Mouse (Mus musculus) liver, embryonic 16.5 days (tissue): ENCODE data around the gene Palm3. TPM values are rescaled to one million over a fixed set of nuclear protein-coding genes. Genes with fewer than 3 reads are reported as not detected.
A peak's percentile ranks its signal among the peaks of the same experiment; 100 is the strongest.

Experiments
- ATAC-seq: fragments of 200-750 bp; cut with Nextera tagmentation; 2 replicates; pipeline ENCODE4 v1.8.0; 2017; ENCODE audit warnings: low read depth, mild to moderate bottlenecking, moderate number of reproducible peaks, moderate library complexity
- H3K27ac ChIP-seq: fragments of 300-500 bp; sonication (generic); 2 replicates; pipeline ENCODE4 v1.5.1; 2014; ENCODE audit warnings: mild to moderate bottlenecking, low read length
- H3K27me3 ChIP-seq: fragments of 300-500 bp; sonication (generic); 2 replicates; pipeline ENCODE4 v1.6.1; 2014; ENCODE audit warnings: low read depth, low read length, mixed read lengths; ENCODE audit not compliant: control insufficient read depth, insufficient read depth
- H3K36me3 ChIP-seq: fragments of 300-500 bp; sonication (generic); 2 replicates; pipeline ENCODE4 v1.6.1; 2014; ENCODE audit warnings: mild to moderate bottlenecking; ENCODE audit not compliant: control insufficient read depth, insufficient read depth
- H3K4me1 ChIP-seq: fragments of 300-500 bp; sonication (generic); 2 replicates; pipeline ENCODE4 v1.6.1; 2014; ENCODE audit warnings: low read depth, low read length, mixed read lengths; ENCODE audit not compliant: control insufficient read depth
- H3K4me2 ChIP-seq: fragments of 300-500 bp; sonication (generic); 2 replicates; pipeline ENCODE4 v1.6.1; 2014; ENCODE audit warnings: low read depth, low read length, mixed read lengths
- H3K4me3 ChIP-seq: fragments of 300-500 bp; sonication (generic); 2 replicates; pipeline ENCODE4 v1.5.1; 2014; ENCODE audit warnings: low read depth, mild to moderate bottlenecking, low read length
- H3K9ac ChIP-seq: fragments of 300-500 bp; sonication (generic); 2 replicates; pipeline ENCODE4 v1.6.1; 2014; ENCODE audit warnings: low read depth, low read length
- H3K9me3 ChIP-seq: fragments of 300-500 bp; sonication (generic); replicated peaks from 2 replicates; pipeline ENCODE4 v1.6.1; 2016; ENCODE audit warnings: low read length; ENCODE audit not compliant: control insufficient read depth
- WGBS: fragments of 180-500 bp; shearing (Covaris S2); extraction: QIAGEN DNeasy Blood & Tissue Kit; methylation state at CpG from one replicate; pipeline ENCODE4 v1.1.7; 2014; ENCODE audit not compliant: insufficient replicate concordance; 5-methylcytosine and 5-hydroxymethylcytosine counted together
- polyA plus RNA-seq: library from polyadenylated mRNA; unstranded; fragments of >200 nt; fragmentation: Nextera tagmentation; extraction: Ambion mirVana; gene quantifications from 2 replicates; pipeline ENCODE4 v1.2.1, GENCODE M21; 2015

Palm3 gene
- polyA plus RNA-seq, 1 experiment from 2014 or later = 0.15 TPM

- H3K9ac ChIP-seq = no peak overlapping the region
- H3K9me3 ChIP-seq = no peaks in the 10 kb centered on the region
- 62% methylated on average over 5 of the region's 5 CpGs for WGBS
- H3K27ac ChIP-seq = no peak overlapping the region
- no peak for ATAC-seq
- H3K36me3 ChIP-seq = no peaks in the 10 kb centered on the region
- no peak overlapping the region for H3K4me2 ChIP-seq
- H3K4me3 ChIP-seq = no peak overlapping the region
- peaks cover 4% of the 10 kb centered on the region for H3K4me1 ChIP-seq
- H3K27me3 ChIP-seq = peaks cover 23% of the 10 kb centered on the region
Measured at GRCm38 (mm10) chr8:84048171-84048570, 26.9 kb downstream of the Palm3 start.

GRCm38 (mm10) chr8:84052746-84053145 is 31.5 kb downstream of the Palm3 start:
- H3K9ac ChIP-seq = no peak overlapping the region
- ATAC-seq = peak; percentile 54
- H3K27ac ChIP-seq = no peak overlapping the region
- no peaks in the 10 kb centered on the region for H3K9me3 ChIP-seq
- no peak overlapping the region for H3K4me3 ChIP-seq
- no peaks in the 10 kb centered on the region; the same call in 1 of the 2 replicates for H3K27me3 ChIP-seq
- peaks cover 4% of the 10 kb centered on the region for H3K4me1 ChIP-seq
- no peak overlapping the region for H3K4me2 ChIP-seq
- WGBS = 25% methylated on average over 3 of the region's 3 CpGs
- no peaks in the 10 kb centered on the region for H3K36me3 ChIP-seq

GRCm38 (mm10) chr8:84053229-84053628 is 32.0 kb downstream of the Palm3 start:
- no peaks in the 10 kb centered on the region for H3K36me3 ChIP-seq
- WGBS = 83% methylated on average over 5 of the region's 5 CpGs
- no peak for ATAC-seq

GRCm38 (mm10) chr8:84057827-84058226 is 36.6 kb downstream of the Palm3 start:
- H3K4me3 ChIP-seq = no peak overlapping the region
- ATAC-seq = no peak
- no peaks in the 10 kb centered on the region for H3K9me3 ChIP-seq
- no peak overlapping the region for H3K4me2 ChIP-seq
- no peaks in the 10 kb centered on the region for H3K36me3 ChIP-seq
- no peak overlapping the region for H3K27ac ChIP-seq
- no peaks in the 10 kb centered on the region for H3K27me3 ChIP-seq
- H3K9ac ChIP-seq = no peak overlapping the region
- H3K4me1 ChIP-seq = no peaks in the 10 kb centered on the region; the same call in 1 of the 2 replicates
- 79% methylated on average over 1 of the region's 1 CpGs for WGBS

More at GRCm38 (mm10) chr8:84053229-84053628, 32.0 kb downstream of the Palm3 start:
- no peak overlapping the region for H3K4me2 ChIP-seq
- no peak overlapping the region for H3K27ac ChIP-seq
- no peak overlapping the region for H3K4me3 ChIP-seq
- no peak overlapping the region for H3K9ac ChIP-seq
- H3K9me3 ChIP-seq = no peaks in the 10 kb centered on the region
- peaks cover 4% of the 10 kb centered on the region for H3K4me1 ChIP-seq
- H3K27me3 ChIP-seq = no peaks in the 10 kb centered on the region

GRCm38 (mm10) chr8:84059226-84059625 is 38.0 kb downstream of the Palm3 start:
- H3K9me3 ChIP-seq = no peaks in the 10 kb centered on the region
- no peaks in the 10 kb centered on the region for H3K36me3 ChIP-seq
- no peak overlapping the region for H3K9ac ChIP-seq
- peaks cover 2% of the 10 kb centered on the region; the same call in 1 of the 2 replicates for H3K4me1 ChIP-seq
- H3K27ac ChIP-seq = no peak overlapping the region
- 77% methylated on average over 2 of the region's 2 CpGs for WGBS
- no peaks in the 10 kb centered on the region for H3K27me3 ChIP-seq
- H3K4me3 ChIP-seq = no peak overlapping the region
- no peak for ATAC-seq
- H3K4me2 ChIP-seq = no peak overlapping the region

- H3K27me3 ChIP-seq = no peaks in the 10 kb centered on the region
- no peak overlapping the region for H3K27ac ChIP-seq
- H3K4me2 ChIP-seq = no peak overlapping the region
- ATAC-seq = peak; percentile 47
- WGBS = 28% methylated on average over 2 of the region's 2 CpGs
- peaks cover 3% of the 10 kb centered on the region; the same call in 1 of the 2 replicates for H3K4me1 ChIP-seq
- no peak overlapping the region for H3K9ac ChIP-seq
- H3K9me3 ChIP-seq = no peaks in the 10 kb centered on the region
- no peak overlapping the region for H3K4me3 ChIP-seq
- H3K36me3 ChIP-seq = no peaks in the 10 kb centered on the region
Measured at GRCm38 (mm10) chr8:84060245-84060644, 39.0 kb downstream of the Palm3 start.

GRCm38 (mm10) chr8:84063861-84064610 is 42.8 kb downstream of the Palm3 start:
- Histone ChIP-seq H3K27ac (no peak overlapping the region), H3K27me3 (no peaks in the 10 kb centered on the region), H3K9ac (no peak overlapping the region), H3K9me3 (no peaks in the 10 kb centered on the region), H3K4me1 (peaks cover 24% of the 10 kb centered on the region), H3K4me2 (no peak overlapping the region), H3K36me3 (no peaks in the 10 kb centered on the region), H3K4me3 (no peak overlapping the region)
- ATAC-seq = no peak
- 33% methylated on average over 8 of the region's 8 CpGs for WGBS

GRCm38 (mm10) chr8:84065037-84065436 is 43.8 kb downstream of the Palm3 start, which contains the start of gene Gm10643:
Gene Gm10643, minus strand, starts transcription at chr8:84065137.
- peak within 1 kb of the TSS; percentile 91 for H3K9ac ChIP-seq
- H3K27me3 ChIP-seq = no peaks in the 10 kb centered on the region
- no peak for ATAC-seq
- H3K9me3 ChIP-seq = no peaks in the 10 kb centered on the region
- H3K27ac ChIP-seq = peak within 1 kb of the TSS; percentile 99
- H3K4me3 ChIP-seq = peak within 1 kb of the TSS; percentile 99
- peak within 1 kb of the TSS; percentile 98 for H3K4me2 ChIP-seq
- H3K36me3 ChIP-seq = no peaks in the 10 kb centered on the region
- H3K4me1 ChIP-seq = peaks cover 24% of the 10 kb centered on the region
- WGBS = 76% methylated on average over 1 of the region's 1 CpGs

GRCm38 (mm10) chr8:84065457-84066072 is 44.3 kb downstream of the Palm3 start:
- 21% methylated on average over 5 of the region's 5 CpGs for WGBS
- peaks cover 27% of the 10 kb centered on the region for H3K4me1 ChIP-seq
- no peak for ATAC-seq

More at GRCm38 (mm10) chr8:84065457-84066072, 44.3 kb downstream of the Palm3 start:
- H3K4me2 ChIP-seq = peak overlapping the region; percentile 98
- peak overlapping the region; percentile 99 for H3K27ac ChIP-seq
- peak overlapping the region; percentile 91 for H3K9ac ChIP-seq
- H3K4me3 ChIP-seq = peak overlapping the region; percentile 99
- H3K36me3 ChIP-seq = no peaks in the 10 kb centered on the region
- no peaks in the 10 kb centered on the region for H3K9me3 ChIP-seq
- no peaks in the 10 kb centered on the region for H3K27me3 ChIP-seq
